Mouse (Mus musculus): ENCODE data around the gene Rab44.

DNA sequence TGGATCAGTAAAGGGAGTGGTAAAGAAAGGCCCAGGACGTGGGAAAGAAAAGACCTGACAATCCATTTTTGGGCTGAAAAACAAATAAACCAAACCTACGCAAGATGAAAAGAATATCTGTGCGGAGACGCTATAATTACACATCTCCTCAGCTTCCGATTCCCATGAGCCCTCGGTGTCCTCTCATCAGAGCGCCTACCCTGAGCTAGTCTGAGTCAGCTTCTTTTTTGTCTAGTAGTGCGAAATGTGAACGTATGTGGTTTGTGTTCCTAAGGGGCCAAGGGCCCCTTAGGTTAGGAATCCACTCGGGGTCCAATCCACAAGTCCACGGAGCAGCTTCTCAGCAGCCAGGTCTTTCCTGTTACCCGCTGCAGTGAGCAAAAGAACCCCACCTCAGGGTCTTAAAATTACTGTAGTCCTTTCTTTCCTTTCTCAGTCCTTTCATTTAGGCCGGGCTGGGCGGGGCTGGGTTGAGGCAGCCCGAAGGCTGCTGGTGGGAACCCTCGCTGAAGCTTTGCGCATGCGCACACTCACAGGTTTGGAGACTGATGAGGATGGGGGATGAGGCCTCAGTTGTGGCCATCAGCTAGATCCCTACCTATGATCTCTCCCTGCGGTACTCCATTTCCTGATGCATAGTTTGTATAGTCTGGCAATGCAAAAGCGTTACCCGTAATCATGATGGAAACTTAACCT lies 48.6 kb upstream of the Rab44 start:
- TF ChIP-seq CTCF (IDR thresholded peaks at IDR 0.05; ENCODE audit: low read depth) = no peak
- no peak for TF ChIP-seq EP300 (IDR thresholded peaks at IDR 0.05; ENCODE audit: low read depth)
